Mouse (Mus musculus): ENCODE results near the gene Pik3r6. TPM values are rescaled to one million over a fixed set of nuclear protein-coding genes. Genes with fewer than 3 reads are reported as not detected.

Gene Pik3r6
- total RNA-seq, 2 experiments from 2014 or later: 1.7 to 1.9 TPM

GRCm38 (mm10) chr11:68583225-68583624, 80.4 kb downstream of the Pik3r6 start:
- TF ChIP-seq CTCF (conservative IDR thresholded peaks at IDR 0.05): no peak
- peak overlapping the region; percentile 22 for H3K4me3 ChIP-seq
- DNase-seq (ENCODE audit: low spot score in 2 of 2): peak; percentile 69 to 78
- H3K27ac ChIP-seq: peak overlapping the region; percentile 71

GRCm38 (mm10) chr11:68583906-68584480, 81.2 kb downstream of the Pik3r6 start:
- H3K4me3 ChIP-seq: no peak overlapping the region
- no peak for TF ChIP-seq CTCF (conservative IDR thresholded peaks at IDR 0.05)
- peak overlapping the region; percentile 71 for H3K27ac ChIP-seq
- no peak for DNase-seq (ENCODE audit: low spot score in 2 of 2)

GRCm38 (mm10) chr11:68585890-68586289, 83.1 kb downstream of the Pik3r6 start:
- no peak for DNase-seq (ENCODE audit: low spot score in 2 of 2)
- no peak overlapping the region for H3K4me3 ChIP-seq

GRCm38 (mm10) chr11:68586721-68587120, 83.9 kb downstream of the Pik3r6 start, which contains the start of gene Ccdc42:
Gene Ccdc42, plus strand, starts transcription at chr11:68587021.
- DNase-seq (ENCODE audit: low spot score in 2 of 2): no peak
- Histone ChIP-seq H3K27ac (no peak within 1 kb of the TSS), H3K4me3 (no peak within 1 kb of the TSS)
- no peak for TF ChIP-seq CTCF (conservative IDR thresholded peaks at IDR 0.05)

More at GRCm38 (mm10) chr11:68585890-68586289, 83.1 kb downstream of the Pik3r6 start:
- no peak overlapping the region for H3K27ac ChIP-seq
- peak; percentile 50 for TF ChIP-seq CTCF (conservative IDR thresholded peaks at IDR 0.05)

GRCm38 (mm10) chr11:68589055-68589809, 86.4 kb downstream of the Pik3r6 start:
- Histone ChIP-seq H3K4me3 (no peak overlapping the region), H3K27ac (no peak overlapping the region)
- peak; percentile 95 for TF ChIP-seq CTCF (conservative IDR thresholded peaks at IDR 0.05)
- peak; percentile 69 to 86 for DNase-seq (ENCODE audit: low spot score in 2 of 2)

- H3K27ac ChIP-seq: no peak overlapping the region
- no peak for DNase-seq (ENCODE audit: low spot score in 2 of 2)
- no peak for TF ChIP-seq CTCF (conservative IDR thresholded peaks at IDR 0.05)
- no peak overlapping the region for H3K4me3 ChIP-seq
Measured at GRCm38 (mm10) chr11:68591708-68592107, 88.9 kb downstream of the Pik3r6 start.

GRCm38 (mm10) chr11:68593247-68593646, 90.4 kb downstream of the Pik3r6 start:
- DNase-seq (ENCODE audit: low spot score in 2 of 2): no peak
- no peak for TF ChIP-seq CTCF (conservative IDR thresholded peaks at IDR 0.05)
- Histone ChIP-seq H3K27ac (no peak overlapping the region), H3K4me3 (no peak overlapping the region)

GRCm38 (mm10) chr11:68597912-68598311, 95.1 kb downstream of the Pik3r6 start:
- H3K4me3 ChIP-seq: no peak overlapping the region
- DNase-seq (ENCODE audit: low spot score in 2 of 2): no peak
- no peak for TF ChIP-seq CTCF (conservative IDR thresholded peaks at IDR 0.05)
- no peak overlapping the region for H3K27ac ChIP-seq

GRCm38 (mm10) chr11:68600551-68601021, 97.8 kb downstream of the Pik3r6 start:
- H3K4me3 ChIP-seq: no peak overlapping the region
- H3K27ac ChIP-seq: no peak overlapping the region
- TF ChIP-seq CTCF (conservative IDR thresholded peaks at IDR 0.05): no peak
- DNase-seq (ENCODE audit: low spot score in 2 of 2): no peak

- Histone ChIP-seq H3K4me3 (no peak overlapping the region), H3K27ac (no peak overlapping the region)
- TF ChIP-seq CTCF (conservative IDR thresholded peaks at IDR 0.05): no peak
- DNase-seq (ENCODE audit: low spot score in 2 of 2): no peak
Measured at GRCm38 (mm10) chr11:68601486-68601991, 98.7 kb downstream of the Pik3r6 start.

Other genes starting within 250 kb of the Pik3r6 start
- 1 to 10 TPM; 5.9 to 7.2 TPM for gene Ntn1, start 102.2 kb upstream of the Pik3r6 start, total RNA-seq (2021)
- 1 to 10 TPM; 1.4 to 1.9 TPM for gene Pik3r5, start 70.9 kb upstream of the Pik3r6 start, total RNA-seq (2021)
- gene Mfsd6l, start 53.2 kb downstream of the Pik3r6 start, total RNA-seq (2021): under 1 TPM in 1 of 2 experiments, not detected in 1; 0.23 TPM
- 1 to 10 TPM; 2.5 to 2.9 TPM for gene Ccdc42, start 84.0 kb downstream of the Pik3r6 start, total RNA-seq (2021)
- 100 to 1,000 TPM; 139 to 147 TPM for gene Myh10, start 188.5 kb downstream of the Pik3r6 start, total RNA-seq (2021)